Mouse (Mus musculus) right cerebral cortex, postnatal 14 days (tissue): ENCODE results near the gene Mfsd6.
A peak's percentile ranks its signal among the peaks of the same experiment; 100 is the strongest.

Experiments used
- DNase-seq: peaks from one replicate; pipeline ENCODE4 v3.0.0; 2022

Mfsd6 gene

GRCm38 (mm10) chr1:52638101-52638500 is 89.2 kb downstream of the Mfsd6 start:
- no peak for DNase-seq

- DNase-seq = no peak
Measured at GRCm38 (mm10) chr1:52635932-52636331, 91.3 kb downstream of the Mfsd6 start.

- DNase-seq = no peak
Measured at GRCm38 (mm10) chr1:52634251-52634650, 93.0 kb downstream of the Mfsd6 start.

- no peak for DNase-seq
Measured at GRCm38 (mm10) chr1:52631570-52631969, 95.7 kb downstream of the Mfsd6 start.

- DNase-seq = no peak
Measured at GRCm38 (mm10) chr1:52630937-52631299, 96.3 kb downstream of the Mfsd6 start.

- DNase-seq = peak; percentile 93
Measured at GRCm38 (mm10) chr1:52630248-52630936, 96.9 kb downstream of the Mfsd6 start, which contains the start of gene Nemp2. Nemp2 (plus strand) TSS chr1:52630703.

- DNase-seq = no peak
Measured at GRCm38 (mm10) chr1:52620442-52620841, 106.8 kb downstream of the Mfsd6 start.

GRCm38 (mm10) chr1:52618217-52618616 is 109.0 kb downstream of the Mfsd6 start:
- DNase-seq = no peak

GRCm38 (mm10) chr1:52608486-52608885 is 118.8 kb downstream of the Mfsd6 start:
- DNase-seq = no peak

- no peak for DNase-seq
Measured at GRCm38 (mm10) chr1:52607700-52608099, 119.6 kb downstream of the Mfsd6 start.
